Mouse (Mus musculus): ENCODE results near the gene Plgrkt. TPM values are rescaled to one million over a fixed set of nuclear protein-coding genes. Genes with fewer than 3 reads are reported as not detected.

Plgrkt gene
- polyA plus RNA-seq, 1 experiment from 2014 or later: 68.1 TPM

GRCm38 (mm10) chr19:29354895-29355877 lies 12.0 kb downstream of the Plgrkt start:
- 5% methylated on average over 20 of the region's 20 CpGs for WGBS
- H3K4me2 ChIP-seq (replicated peaks; ENCODE audit: low read depth, low read length): peak overlapping the region; percentile 53
- H3K36me3 ChIP-seq (ENCODE audit: control insufficient read depth, insufficient read depth, low read length): no peaks in the 10 kb centered on the region
- no peaks in the 10 kb centered on the region for H3K4me1 ChIP-seq (ENCODE audit: control insufficient read depth, insufficient read depth, low read length)
- no peaks in the 10 kb centered on the region for H3K27me3 ChIP-seq (ENCODE audit: control insufficient read depth, insufficient read depth, low read length)
- no peaks in the 10 kb centered on the region for H3K9me3 ChIP-seq (ENCODE audit: control insufficient read depth, low read depth, low read length)
- 0 out of 2 replicates have a peak overlapping the region, but pooled peaks have one; percentile 28 for H3K9ac ChIP-seq (replicated peaks; ENCODE audit: low read depth, low read length)
- peak; percentile 28; the same call in 1 of the 2 replicates for ATAC-seq (ENCODE audit: insufficient number of reproducible peaks, insufficient read depth, low FRiP score, low read depth)
- no peak overlapping the region for H3K27ac ChIP-seq (ENCODE audit: low read length)
- peak overlapping the region; percentile 22 for H3K4me3 ChIP-seq (ENCODE audit: low read depth, low read length)

DNA sequence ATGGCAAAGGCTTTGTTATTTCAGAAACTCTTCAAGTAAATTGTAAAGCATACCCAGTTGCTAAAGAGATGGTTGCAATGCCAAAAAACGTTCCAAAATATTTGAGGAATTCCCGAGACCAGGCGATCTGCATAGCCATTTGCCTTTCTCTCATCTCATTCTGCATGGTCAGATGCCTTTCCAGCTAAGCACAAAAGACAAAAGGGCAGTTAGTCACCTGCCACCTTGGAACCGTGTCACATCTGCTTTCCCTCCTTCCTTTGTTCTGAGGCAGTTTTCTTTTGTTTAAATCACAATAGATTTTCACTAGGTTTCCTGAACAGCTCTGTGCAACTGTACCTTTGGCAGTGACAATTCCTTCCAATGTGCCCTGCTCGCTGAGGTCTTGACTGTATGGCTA lies 16.2 kb downstream of the Plgrkt start:
- 51% methylated on average over 5 of the region's 5 CpGs for WGBS
- no peak overlapping the region for H3K4me2 ChIP-seq (replicated peaks; ENCODE audit: low read depth, low read length)
- H3K4me1 ChIP-seq (ENCODE audit: control insufficient read depth, insufficient read depth, low read length): no peaks in the 10 kb centered on the region
- ATAC-seq (ENCODE audit: insufficient number of reproducible peaks, insufficient read depth, low FRiP score, low read depth): no peak
- no peaks in the 10 kb centered on the region for H3K9me3 ChIP-seq (ENCODE audit: control insufficient read depth, low read depth, low read length)
- no peak overlapping the region for H3K4me3 ChIP-seq (ENCODE audit: low read depth, low read length)
- no peak overlapping the region for H3K27ac ChIP-seq (ENCODE audit: low read length)
- no peaks in the 10 kb centered on the region for H3K27me3 ChIP-seq (ENCODE audit: control insufficient read depth, insufficient read depth, low read length)
- H3K36me3 ChIP-seq (ENCODE audit: control insufficient read depth, insufficient read depth, low read length): no peaks in the 10 kb centered on the region
- no peak overlapping the region for H3K9ac ChIP-seq (replicated peaks; ENCODE audit: low read depth, low read length)

GRCm38 (mm10) chr19:29345636-29346035 lies 21.6 kb downstream of the Plgrkt start:
- H3K4me2 ChIP-seq (replicated peaks; ENCODE audit: low read depth, low read length): no peak overlapping the region
- no peaks in the 10 kb centered on the region for H3K9me3 ChIP-seq (ENCODE audit: control insufficient read depth, low read depth, low read length)
- no peak overlapping the region for H3K27ac ChIP-seq (ENCODE audit: low read length)
- H3K36me3 ChIP-seq (ENCODE audit: control insufficient read depth, insufficient read depth, low read length): no peaks in the 10 kb centered on the region
- no peaks in the 10 kb centered on the region for H3K4me1 ChIP-seq (ENCODE audit: control insufficient read depth, insufficient read depth, low read length)
- no peaks in the 10 kb centered on the region for H3K27me3 ChIP-seq (ENCODE audit: control insufficient read depth, insufficient read depth, low read length)
- no peak overlapping the region for H3K9ac ChIP-seq (replicated peaks; ENCODE audit: low read depth, low read length)
- no peak overlapping the region for H3K4me3 ChIP-seq (ENCODE audit: low read depth, low read length)
- WGBS: 75% methylated on average over 6 of the region's 6 CpGs
- ATAC-seq (ENCODE audit: insufficient number of reproducible peaks, insufficient read depth, low FRiP score, low read depth): no peak

DNA sequence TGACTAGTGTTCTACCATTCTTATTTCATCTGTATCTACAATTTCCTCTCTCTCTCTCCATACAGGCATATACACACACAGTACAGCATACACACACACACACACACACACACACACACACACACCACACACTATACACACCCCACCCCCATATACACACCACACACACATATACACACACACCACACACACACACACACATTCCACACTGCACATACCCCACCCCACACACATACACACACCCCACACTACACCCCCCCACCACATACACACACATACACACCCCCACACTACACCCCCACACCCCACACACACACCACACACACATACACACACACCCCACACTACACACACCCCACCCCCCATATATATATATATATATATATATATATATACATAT lies 22.3 kb downstream of the Plgrkt start:
- Histone ChIP-seq H3K9me3 (ENCODE audit: control insufficient read depth, low read depth, low read length) (no peaks in the 10 kb centered on the region), H3K4me1 (ENCODE audit: control insufficient read depth, insufficient read depth, low read length) (no peaks in the 10 kb centered on the region), H3K27ac (ENCODE audit: low read length) (no peak overlapping the region), H3K27me3 (ENCODE audit: control insufficient read depth, insufficient read depth, low read length) (no peaks in the 10 kb centered on the region), H3K4me2 (replicated peaks; ENCODE audit: low read depth, low read length) (no peak overlapping the region), H3K4me3 (ENCODE audit: low read depth, low read length) (no peak overlapping the region), H3K9ac (replicated peaks; ENCODE audit: low read depth, low read length) (no peak overlapping the region), H3K36me3 (ENCODE audit: control insufficient read depth, insufficient read depth, low read length) (no peaks in the 10 kb centered on the region)
- no peak for ATAC-seq (ENCODE audit: insufficient number of reproducible peaks, insufficient read depth, low FRiP score, low read depth)

DNA sequence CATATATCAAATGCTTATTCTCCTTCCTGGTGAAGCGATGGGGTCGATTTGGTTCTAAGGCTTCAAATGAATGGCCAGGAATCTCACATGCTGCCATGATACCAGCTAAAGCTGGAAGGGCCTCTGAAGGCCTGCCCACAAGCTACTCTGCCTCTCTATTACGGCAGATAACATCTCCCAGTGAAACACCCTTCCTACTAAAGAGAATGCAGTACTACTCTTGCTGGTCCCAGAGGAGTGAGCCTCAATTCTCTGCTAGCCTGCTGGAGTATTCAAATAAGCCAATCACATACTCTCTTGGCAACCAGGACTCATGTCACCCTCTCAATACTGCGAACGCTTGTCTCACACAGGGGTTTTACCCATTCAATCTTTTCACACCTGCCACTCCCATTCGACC lies 24.9 kb downstream of the Plgrkt start:
- no peak for ATAC-seq (ENCODE audit: insufficient number of reproducible peaks, insufficient read depth, low FRiP score, low read depth)
- H3K36me3 ChIP-seq (ENCODE audit: control insufficient read depth, insufficient read depth, low read length): no peaks in the 10 kb centered on the region
- 76% methylated on average over 6 of the region's 6 CpGs for WGBS

DNA sequence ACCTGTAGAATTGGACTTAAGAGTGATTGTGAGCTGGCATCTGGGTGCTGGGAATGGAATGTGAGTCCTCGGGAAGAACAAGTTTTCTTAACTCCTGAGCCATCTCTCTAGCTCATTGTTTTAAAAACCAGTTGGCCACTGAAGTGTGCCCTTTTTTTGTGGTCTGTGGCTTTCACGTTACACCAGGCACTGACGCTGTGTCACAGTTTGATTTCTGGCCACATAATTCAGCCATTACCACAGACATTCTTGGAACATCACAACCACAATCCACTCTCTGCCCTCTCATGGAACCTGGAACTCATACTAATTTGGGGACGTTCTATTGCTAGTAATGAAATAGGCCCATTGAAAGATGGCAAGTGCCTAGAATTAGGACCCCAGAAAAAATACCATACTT lies 26.2 kb downstream of the Plgrkt start:
- Histone ChIP-seq H3K9me3 (ENCODE audit: control insufficient read depth, low read depth, low read length) (no peaks in the 10 kb centered on the region), H3K9ac (replicated peaks; ENCODE audit: low read depth, low read length) (no peak overlapping the region), H3K27ac (ENCODE audit: low read length) (no peak overlapping the region), H3K36me3 (ENCODE audit: control insufficient read depth, insufficient read depth, low read length) (no peaks in the 10 kb centered on the region), H3K4me1 (ENCODE audit: control insufficient read depth, insufficient read depth, low read length) (no peaks in the 10 kb centered on the region), H3K27me3 (ENCODE audit: control insufficient read depth, insufficient read depth, low read length) (no peaks in the 10 kb centered on the region), H3K4me3 (ENCODE audit: low read depth, low read length) (no peak overlapping the region), H3K4me2 (replicated peaks; ENCODE audit: low read depth, low read length) (no peak overlapping the region)
- 84% methylated on average over 4 of the region's 4 CpGs for WGBS
- no peak for ATAC-seq (ENCODE audit: insufficient number of reproducible peaks, insufficient read depth, low FRiP score, low read depth)

More for the DNA sequence above, 24.9 kb downstream of the Plgrkt start:
- Histone ChIP-seq H3K9me3 (ENCODE audit: control insufficient read depth, low read depth, low read length) (no peaks in the 10 kb centered on the region), H3K4me1 (ENCODE audit: control insufficient read depth, insufficient read depth, low read length) (no peaks in the 10 kb centered on the region), H3K27me3 (ENCODE audit: control insufficient read depth, insufficient read depth, low read length) (no peaks in the 10 kb centered on the region), H3K27ac (ENCODE audit: low read length) (no peak overlapping the region), H3K4me3 (ENCODE audit: low read depth, low read length) (no peak overlapping the region), H3K9ac (replicated peaks; ENCODE audit: low read depth, low read length) (no peak overlapping the region), H3K4me2 (replicated peaks; ENCODE audit: low read depth, low read length) (no peak overlapping the region)

- H3K36me3 ChIP-seq (ENCODE audit: control insufficient read depth, insufficient read depth, low read length): no peaks in the 10 kb centered on the region
- 83% methylated on average over 2 of the region's 2 CpGs for WGBS
- no peaks in the 10 kb centered on the region for H3K9me3 ChIP-seq (ENCODE audit: control insufficient read depth, low read depth, low read length)
- H3K27ac ChIP-seq (ENCODE audit: low read length): no peak overlapping the region
- H3K9ac ChIP-seq (replicated peaks; ENCODE audit: low read depth, low read length): no peak overlapping the region
- ATAC-seq (ENCODE audit: insufficient number of reproducible peaks, insufficient read depth, low FRiP score, low read depth): no peak
- no peak overlapping the region for H3K4me3 ChIP-seq (ENCODE audit: low read depth, low read length)
- no peaks in the 10 kb centered on the region for H3K27me3 ChIP-seq (ENCODE audit: control insufficient read depth, insufficient read depth, low read length)
- H3K4me2 ChIP-seq (replicated peaks; ENCODE audit: low read depth, low read length): no peak overlapping the region
- peaks cover 3% of the 10 kb centered on the region; the same call in 1 of the 2 replicates for H3K4me1 ChIP-seq (ENCODE audit: control insufficient read depth, insufficient read depth, low read length)
These were observed 30.6 kb downstream of the Plgrkt start for GRCm38 (mm10) chr19:29336624-29337023.

- Histone ChIP-seq H3K4me3 (ENCODE audit: low read depth, low read length) (peak within 1 kb of the TSS; percentile 29), H3K27ac (ENCODE audit: low read length) (no peak within 1 kb of the TSS), H3K27me3 (ENCODE audit: control insufficient read depth, insufficient read depth, low read length) (no peaks in the 10 kb centered on the region), H3K9ac (replicated peaks; ENCODE audit: low read depth, low read length) (no peak within 1 kb of the TSS; the same call in 1 of the 2 replicates), H3K4me2 (replicated peaks; ENCODE audit: low read depth, low read length) (peak within 1 kb of the TSS; percentile 78), H3K9me3 (ENCODE audit: control insufficient read depth, low read depth, low read length) (no peaks in the 10 kb centered on the region), H3K36me3 (ENCODE audit: control insufficient read depth, insufficient read depth, low read length) (no peaks in the 10 kb centered on the region), H3K4me1 (ENCODE audit: control insufficient read depth, insufficient read depth, low read length) (peaks cover 3% of the 10 kb centered on the region; the same call in 1 of the 2 replicates)
- no peak for ATAC-seq (ENCODE audit: insufficient number of reproducible peaks, insufficient read depth, low FRiP score, low read depth)
- WGBS: 3% methylated on average over 23 of the region's 23 CpGs
These were observed 33.0 kb downstream of the Plgrkt start, which contains the start of gene Rln1 for GRCm38 (mm10) chr19:29334068-29334745. Rln1 (minus strand) TSS chr19:29334670.

Measured in stomach, embryonic 14.5 days (tissue).